Mouse (Mus musculus): Measurements from ENCODE around the gene Phlpp1.

DNA sequence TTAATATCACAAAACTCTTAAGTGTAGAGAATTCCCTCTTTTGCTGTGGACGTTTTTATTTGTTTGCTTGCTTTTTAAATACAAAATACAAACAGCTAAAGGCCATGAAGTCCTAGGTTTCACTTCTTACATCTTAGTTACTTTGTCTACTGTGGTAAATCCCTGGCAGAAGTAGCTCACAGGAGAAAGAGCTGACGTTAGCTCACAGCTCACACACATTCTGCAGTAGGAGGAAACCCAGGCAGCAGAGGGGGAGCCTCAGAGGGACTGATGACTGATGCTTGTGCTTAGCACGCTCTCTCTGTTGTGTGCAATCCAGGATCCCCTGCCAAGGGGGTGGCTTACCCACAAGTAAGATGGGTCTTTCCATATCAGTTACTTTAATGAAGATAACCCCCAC is 197.8 kb downstream of the Phlpp1 start:
- TF ChIP-seq GATA1 (IDR thresholded peaks at IDR 0.05; ENCODE audit: borderline replicate concordance, low read length) (no peak), FLI1 (IDR thresholded peaks at IDR 0.05; ENCODE audit: low read length) (no peak)
